Mouse (Mus musculus): ENCODE data around the gene Stap1.
A peak's percentile ranks its signal among the peaks of the same experiment; 100 is the strongest.

DNA sequence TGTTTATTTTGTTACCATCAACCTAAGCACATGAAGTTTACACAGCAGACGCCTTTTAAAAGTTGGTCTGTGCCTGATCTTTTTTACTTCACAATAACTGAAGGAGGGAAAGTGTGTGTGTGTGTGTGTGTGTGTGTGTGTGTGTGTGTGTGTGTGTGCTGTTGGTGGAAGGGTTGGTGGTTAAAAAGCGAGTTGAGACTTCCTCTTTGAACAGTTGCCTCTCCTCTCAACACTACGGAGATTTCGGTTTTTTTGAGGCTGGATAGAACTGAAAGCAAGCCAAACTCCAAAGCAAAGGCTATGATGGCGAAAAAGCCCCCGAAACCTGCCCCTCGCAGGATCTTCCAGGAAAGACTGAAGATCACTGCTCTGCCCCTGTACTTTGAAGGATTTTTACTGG lies at the start of gene Stap1:
- TF ChIP-seq POLR2A (IDR thresholded peaks at IDR 0.05; ENCODE audit: low read depth, low read length) = peak; percentile 42
- no peak for TF ChIP-seq MXI1 (IDR thresholded peaks at IDR 0.05; ENCODE audit: low read depth, low read length)
- TF ChIP-seq E2F4 (IDR thresholded peaks at IDR 0.05; ENCODE audit: insufficient replicate concordance, low read depth, low read length) = no peak
- no peak for TF ChIP-seq RCOR1 (conservative IDR thresholded peaks at IDR 0.05; ENCODE audit: low read depth, low read length)
- no peak for TF ChIP-seq EP300 (IDR thresholded peaks at IDR 0.05; ENCODE audit: low read length)
- no peak for TF ChIP-seq CTCF (conservative IDR thresholded peaks at IDR 0.05 in 1 of 2, IDR thresholded peaks at IDR 0.05 in 1 of 2; ENCODE audit: low read depth in 2 of 2, low read length in 2 of 2)
- TF ChIP-seq MAFK (IDR thresholded peaks at IDR 0.05; ENCODE audit: insufficient replicate concordance, low read length) = no peak
- peak; percentile 58; the same call in 1 of the 2 replicates for TF ChIP-seq TBP (conservative IDR thresholded peaks at IDR 0.05; ENCODE audit: low read depth, low read length)
- no peak for TF ChIP-seq HCFC1 (IDR thresholded peaks at IDR 0.05; ENCODE audit: low read depth, low read length)
- no peak for TF ChIP-seq ZMIZ1 (IDR thresholded peaks at IDR 0.05; ENCODE audit: low read depth, low read length)
- TF ChIP-seq MEF2A (IDR thresholded peaks at IDR 0.05; ENCODE audit: borderline replicate concordance, low read depth, low read length) = no peak
- TF ChIP-seq JUND (conservative IDR thresholded peaks at IDR 0.05; ENCODE audit: low read depth, low read length) = no peak
